Mouse (Mus musculus): ENCODE data around the gene Macf1.

DNA sequence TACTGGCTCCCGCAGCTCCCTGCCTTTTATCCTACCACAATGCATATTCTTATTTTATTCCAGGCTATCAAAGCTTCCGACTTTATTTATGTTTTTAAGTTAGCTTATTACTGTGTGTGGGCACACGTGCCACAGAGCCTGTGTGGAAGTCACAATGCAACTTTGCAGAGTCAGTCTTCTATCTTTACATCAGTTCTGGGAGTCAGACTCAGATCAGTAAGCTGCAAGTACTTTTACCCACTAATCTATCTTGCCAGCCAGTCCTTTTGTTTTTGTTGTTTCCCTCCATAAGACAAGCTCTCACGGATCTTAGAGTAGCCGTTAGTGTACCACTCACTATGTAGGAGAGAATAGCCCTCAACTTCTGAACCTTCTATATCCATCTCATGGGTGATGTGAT, 159.4 kb downstream of the Macf1 start:
- TF ChIP-seq CTCF (IDR thresholded peaks at IDR 0.05; ENCODE audit: borderline replicate concordance, insufficient read depth, low read length) (no peak), POLR2A (IDR thresholded peaks at IDR 0.05; ENCODE audit: low read depth, low read length) (no peak)

All from embryonic fibroblast, embryonic 13.5 days (primary cell).